Mouse (Mus musculus) subcutaneous adipose tissue, adult 2 months (tissue): ENCODE results near the gene Ube2e1. TPM values are rescaled to one million over a fixed set of nuclear protein-coding genes. Genes with fewer than 3 reads are reported as not detected.

Experiments used
- polyA plus RNA-seq: library from polyadenylated mRNA; depleted of rRNA; stranded (reverse); fragments of >200 nt; gene quantifications from 2 replicates; pipeline ENCODE4 v1.2.3, GENCODE M21; 2012; ENCODE audit warnings: low replicate concordance; rRNA removed

Gene Ube2e1
- 42.0 and 49.6 TPM in 2 replicates for polyA plus RNA-seq

GRCm38 (mm10) chr14:18331693-18332131 lies at the start of gene Ube2e1:
Gene Ube2e1 (minus strand): TSS chr14:18331859.

GRCm38 (mm10) chr14:18270529-18271441 lies 60.9 kb downstream of the Ube2e1 start, which contains the start of the genes Nkiras1 and Rpl15:
Gene Nkiras1 (plus strand): TSS chr14:18271136.
Gene Rpl15 (minus strand): TSS chr14:18271391.

GRCm38 (mm10) chr14:18238750-18239731 lies 92.6 kb downstream of the Ube2e1 start, which contains the start of gene Nr1d2:
Gene Nr1d2 (minus strand): TSS chr14:18239127.

Other genes starting within 250 kb of the Ube2e1 start
- gene Nr1d2, start 92.7 kb downstream of the Ube2e1 start, polyA plus RNA-seq: 11.0 and 24.3 TPM in 2 replicates
- gene Nkiras1, start 60.7 kb downstream of the Ube2e1 start, polyA plus RNA-seq: 6.4 and 10.4 TPM in 2 replicates
- gene Rpl15, start 60.5 kb downstream of the Ube2e1 start, polyA plus RNA-seq: 156 and 389 TPM in 2 replicates